Comparison of ENCODE assay signal across 8 mouse cellular contexts in genomic region chr4:31824518-31825437, GRCm38 (mm10).
DNase-seq lines count a peak whose midpoint lies in the region; ATAC-seq and TF ChIP-seq lines count a peak whose summit lies in the region.

No protein-coding gene starts in this region.

- H3K4me3 ChIP-seq in hindbrain, embryonic 12.5 days: no peak overlapping the region
- no peak overlapping the region for H3K4me3 ChIP-seq in hindbrain, embryonic 11.5 days (ENCODE audit: low read depth, low read length)
- H3K4me3 ChIP-seq in bone marrow macrophage, adult 2 months (ENCODE audit: insufficient read depth, low read length): peak overlapping the region; percentile 20
- no peak overlapping the region for H3K4me3 ChIP-seq in hindbrain, embryonic 15.5 days
- no peak overlapping the region for H3K4me3 ChIP-seq in liver, postnatal 0 days (ENCODE audit: low read depth, low read length)

- H3K4me1 ChIP-seq in hindbrain, embryonic 12.5 days: peaks cover 5% of the 10 kb centered on the region; the same call in 1 of the 2 replicates
- no peaks in the 10 kb centered on the region for H3K4me1 ChIP-seq in hindbrain, embryonic 11.5 days (replicated peaks; ENCODE audit: control insufficient read depth, insufficient read depth, low read length)
- no peaks in the 10 kb centered on the region; the same call in 1 of the 2 replicates for H3K4me1 ChIP-seq in bone marrow macrophage, adult 2 months (ENCODE audit: control insufficient read depth, insufficient read depth, low read length)
- peaks cover 9% of the 10 kb centered on the region; the same call in 1 of the 2 replicates for H3K4me1 ChIP-seq in hindbrain, embryonic 15.5 days (replicated peaks)
- H3K4me1 ChIP-seq in liver, postnatal 0 days (ENCODE audit: insufficient read depth): 0 out of 2 replicates have a peak, but pooled peaks cover 3% of the 10 kb centered on the region

- DNase-seq in hindbrain, embryonic 11.5 days (ENCODE audit: low spot score): no peak
- no peak for DNase-seq in liver, postnatal 0 days
- no peak for DNase-seq in frontal cortex, postnatal 25 days (ENCODE audit: low spot score in 2 of 2)
- no peak for DNase-seq in testis, postnatal 10 days (ENCODE audit: low spot score)

- no peaks in the 10 kb centered on the region for H3K9me3 ChIP-seq in hindbrain, embryonic 12.5 days (replicated peaks)
- no peaks in the 10 kb centered on the region for H3K9me3 ChIP-seq in hindbrain, embryonic 11.5 days (ENCODE audit: control insufficient read depth, low read length)
- H3K9me3 ChIP-seq in hindbrain, embryonic 15.5 days: no peaks in the 10 kb centered on the region
- no peaks in the 10 kb centered on the region for H3K9me3 ChIP-seq in liver, postnatal 0 days (ENCODE audit: low read length)

- no peaks in the 10 kb centered on the region for H3K36me3 ChIP-seq in hindbrain, embryonic 12.5 days
- no peaks in the 10 kb centered on the region for H3K36me3 ChIP-seq in hindbrain, embryonic 11.5 days (ENCODE audit: control insufficient read depth, insufficient read depth, low read length)
- H3K36me3 ChIP-seq in hindbrain, embryonic 15.5 days: no peaks in the 10 kb centered on the region
- no peaks in the 10 kb centered on the region for H3K36me3 ChIP-seq in liver, postnatal 0 days (replicated peaks; ENCODE audit: insufficient read depth, low read length)

- H3K27me3 ChIP-seq in hindbrain, embryonic 12.5 days: no peaks in the 10 kb centered on the region
- no peaks in the 10 kb centered on the region for H3K27me3 ChIP-seq in hindbrain, embryonic 11.5 days (ENCODE audit: control insufficient read depth, insufficient read depth, low read length)
- no peaks in the 10 kb centered on the region for H3K27me3 ChIP-seq in hindbrain, embryonic 15.5 days
- H3K27me3 ChIP-seq in liver, postnatal 0 days (ENCODE audit: insufficient read depth, low read length): no peaks in the 10 kb centered on the region

- no peak overlapping the region for H3K27ac ChIP-seq in hindbrain, embryonic 12.5 days
- H3K27ac ChIP-seq in hindbrain, embryonic 11.5 days (ENCODE audit: low read depth, low read length): no peak overlapping the region
- no peak overlapping the region for H3K27ac ChIP-seq in bone marrow macrophage, adult 2 months (ENCODE audit: insufficient read depth, low read depth, low read length)
- no peak overlapping the region for H3K27ac ChIP-seq in hindbrain, embryonic 15.5 days (replicated peaks)
- H3K27ac ChIP-seq in liver, postnatal 0 days (ENCODE audit: low read depth): no peak overlapping the region

- no peak overlapping the region for H3K9ac ChIP-seq in hindbrain, embryonic 12.5 days
- H3K9ac ChIP-seq in hindbrain, embryonic 11.5 days (ENCODE audit: low read depth, low read length): no peak overlapping the region
- H3K9ac ChIP-seq in hindbrain, embryonic 15.5 days: no peak overlapping the region
- no peak overlapping the region for H3K9ac ChIP-seq in liver, postnatal 0 days (replicated peaks)

- no peak for TF ChIP-seq CTCF in bone marrow macrophage, adult 2 months (IDR thresholded peaks at IDR 0.05; ENCODE audit: low read depth, low read length)
- no peak for TF ChIP-seq CTCF in liver, postnatal 0 days (IDR thresholded peaks at IDR 0.05; ENCODE audit: low read depth)

- TF ChIP-seq POLR2A in bone marrow macrophage, adult 2 months (IDR thresholded peaks at IDR 0.05; ENCODE audit: borderline replicate concordance, low read depth, low read length): no peak

- no peak for ATAC-seq in hindbrain, embryonic 12.5 days (ENCODE audit: low FRiP score)
- no peak for ATAC-seq in hindbrain, embryonic 11.5 days (ENCODE audit: low FRiP score)
- no peak for ATAC-seq in hindbrain, embryonic 15.5 days (ENCODE audit: low FRiP score, low read depth)
- ATAC-seq in liver, postnatal 0 days: no peak
- ATAC-seq in megakaryocyte, adult 5-6 weeks (ENCODE audit: poor library complexity, severe bottlenecking): no peak

- 57% methylated on average over 14 of the region's 14 CpGs for WGBS in hindbrain, embryonic 12.5 days
- WGBS in hindbrain, embryonic 11.5 days: 57% methylated on average over 14 of the region's 14 CpGs
- 55% methylated on average over 14 of the region's 14 CpGs for WGBS in hindbrain, embryonic 15.5 days
- 72% methylated on average over 14 of the region's 14 CpGs for WGBS in liver, postnatal 0 days (ENCODE audit: insufficient replicate concordance)

- H3K4me2 ChIP-seq in hindbrain, embryonic 12.5 days (replicated peaks): peak overlapping the region; percentile 35; the same call in 1 of the 2 replicates
- no peak overlapping the region; the same call in 1 of the 2 replicates for H3K4me2 ChIP-seq in hindbrain, embryonic 11.5 days (replicated peaks; ENCODE audit: low read depth, low read length)
- H3K4me2 ChIP-seq in hindbrain, embryonic 15.5 days: peak overlapping the region; percentile 42
- H3K4me2 ChIP-seq in liver, postnatal 0 days (ENCODE audit: low read depth, low read length): peak overlapping the region; percentile 61

- no peak for TF ChIP-seq EP300 in liver, postnatal 0 days (IDR thresholded peaks at IDR 0.05; ENCODE audit: low read depth)
